Mouse (Mus musculus) embryonic stem cell, embryonic (primary cell): ENCODE results near the gene Trim63.

ENCODE experiments used
- CTCF ChIA-PET, 4 experiments: fragments of 300-600 bp in 2 of 4; fragments of 350-600 bp in 2 of 4; sonication (Branson Sonifier 250); formaldehyde crosslinking; loops; one replicate each; lab custom pipeline; 2022; ENCODE audit warnings: inconsistent platforms in 2 of 4; lab: Charles Lee
- POLR2A ChIA-PET, 4 experiments: fragments of 300-600 bp in 2 of 4; fragments of 350-600 bp in 2 of 4; sonication (Branson Sonifier 250); formaldehyde crosslinking; loops; one replicate each; lab custom pipeline; 2022; ENCODE audit warnings: antibody characterized with exemption in 4 of 4, inconsistent platforms in 1 of 4; lab: Charles Lee

The Trim63 gene

DNA sequence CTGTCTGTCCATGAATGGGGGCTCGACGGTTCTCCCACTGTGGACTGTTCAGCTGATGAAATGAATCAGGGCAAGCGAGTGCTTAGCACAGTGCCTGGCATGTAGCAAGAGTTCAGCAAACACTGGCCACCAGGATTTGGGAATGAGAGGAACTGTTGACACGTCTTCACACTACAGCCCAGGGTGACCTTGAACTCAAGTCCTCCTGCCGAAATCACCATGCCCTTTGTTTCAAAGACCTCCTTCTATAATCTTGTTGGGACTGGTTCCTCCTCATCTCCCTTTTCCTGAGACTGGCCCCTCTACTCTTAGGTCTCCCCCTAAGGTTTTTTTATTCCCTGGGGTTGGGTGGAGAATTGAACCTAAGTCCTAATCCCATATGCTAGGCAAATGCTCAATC is 2.6 kb upstream of the Trim63 start:
- CTCF ChIA-PET, result interaction anchor here (0.6 to 3.2 kb wide), 15 partner anchors 9 to 401 kb away, joined by 3 to 13 read pairs (median 4); partner anchors contain the start of gene Cep85 (in 1 of the 4)
- POLR2A ChIA-PET, result interaction anchor here in 3 of 4 experiments (0.9 to 6.4 kb wide), 9 partner anchors 10 to 66 kb away, joined by 3 to 44 read pairs (median 4); partner anchors contain the start of gene Pdik1l (in 1 of the 3)

- CTCF ChIA-PET, result interaction anchor here in 3 of 4 experiments (0.6 to 3.2 kb wide), 23 partner anchors 8 to 402 kb away, joined by 3 to 13 read pairs (median 3); partner anchors contain the start of genes Cep85 (in 2 of the 3) and Slc30a2 (in 1 of the 3)
Measured at GRCm38 (mm10) chr4:134312901-134313300, 2.0 kb upstream of the Trim63 start.

GRCm38 (mm10) chr4:134314081-134314655 is 752 bp upstream of the Trim63 start:
- POLR2A ChIA-PET, result interaction anchor here in 3 of 4 experiments (0.5 to 6.4 kb wide), 32 partner anchors 10 to 1737 kb away, joined by 3 to 47 read pairs (median 4); partner anchors contain the start of genes Cep85 (in 2 of the 3), Pafah2 (in 1 of the 3), Pdik1l (in 1 of the 3) and Sh3bgrl3 (in 1 of the 3)
- CTCF ChIA-PET, result interaction anchor here in 3 of 4 experiments (0.6 to 3.7 kb wide), 18 partner anchors 13 to 164 kb away, joined by 3 to 16 read pairs (median 4); partner anchors contain the start of gene Cep85 (in 1 of the 3)

More at GRCm38 (mm10) chr4:134312901-134313300, 2.0 kb upstream of the Trim63 start:
- POLR2A ChIA-PET, result interaction anchor here in 2 of 4 experiments (0.9 to 6.4 kb wide), 5 partner anchors 13 to 34 kb away, joined by 3 to 44 read pairs (median 6); partner anchors contain the start of gene Pdik1l (in 1 of the 2)

GRCm38 (mm10) chr4:134315470-134315869 is 550 bp downstream of the Trim63 start:
- POLR2A ChIA-PET, result interaction anchor here in 3 of 4 experiments (0.5 to 6.4 kb wide), 43 partner anchors 11 to 384 kb away, joined by 3 to 47 read pairs (median 5); partner anchors contain the start of genes Cep85 (in 2 of the 3), Pdik1l (in 2 of the 3), Slc30a2 (in 2 of the 3) and Aunip (in 1 of the 3)

DNA sequence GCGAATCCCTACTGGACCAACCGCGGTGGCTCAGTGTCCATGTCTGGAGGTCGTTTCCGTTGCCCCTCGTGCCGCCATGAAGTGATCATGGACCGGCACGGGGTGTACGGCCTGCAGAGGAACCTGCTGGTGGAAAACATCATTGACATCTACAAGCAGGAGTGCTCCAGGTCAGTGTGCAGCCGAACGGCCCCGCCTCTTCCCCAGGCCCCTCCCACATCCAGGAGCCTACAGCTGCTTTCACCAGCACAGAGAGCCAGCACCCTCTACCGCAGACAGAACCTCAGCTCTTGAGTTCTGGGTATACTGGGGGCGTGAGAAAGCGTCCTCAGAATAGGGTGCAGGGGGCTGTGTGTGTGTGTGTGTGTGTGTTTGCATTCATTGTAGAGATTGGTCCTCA is 1.5 kb downstream of the Trim63 start:
- ChIA-PET POLR2A (interaction anchor here (0.5 to 6.4 kb wide), 41 partner anchors 9 to 1246 kb away, joined by 3 to 47 read pairs (median 4); partner anchors contain the start of genes Slc30a2 (in 2 of the 4), Aunip (in 1 of the 4), Cep85 (in 1 of the 4) and Grrp1 (in 1 of the 4)), CTCF (interaction anchor here in 3 of 4 experiments (0.6 to 3.7 kb wide), 25 partner anchors 13 to 908 kb away, joined by 3 to 16 read pairs (median 3); partner anchors contain the start of genes Cep85 (in 1 of the 3), Pafah2 (in 1 of the 3) and Sh3bgrl3 (in 1 of the 3))

More at GRCm38 (mm10) chr4:134315470-134315869, 550 bp downstream of the Trim63 start:
- CTCF ChIA-PET, result interaction anchor here in 3 of 4 experiments (0.6 to 3.7 kb wide), 11 partner anchors 14 to 1236 kb away, joined by 3 to 16 read pairs (median 5); partner anchors contain the start of gene Pafah2 (in 1 of the 3)

- ChIA-PET CTCF (interaction anchor here in 2 of 4 experiments (1.2 to 1.3 kb wide), 2 partner anchors 27 to 38 kb away, joined by 3 to 4 read pairs; no protein-coding TSS in a partner anchor), POLR2A (interaction anchor here in 2 of 4 experiments (0.9 to 1.2 kb wide), 2 partner anchors 22 to 32 kb away, joined by 3 to 4 read pairs; no protein-coding TSS in a partner anchor)
Measured at GRCm38 (mm10) chr4:134319074-134319473, 4.2 kb downstream of the Trim63 start.

DNA sequence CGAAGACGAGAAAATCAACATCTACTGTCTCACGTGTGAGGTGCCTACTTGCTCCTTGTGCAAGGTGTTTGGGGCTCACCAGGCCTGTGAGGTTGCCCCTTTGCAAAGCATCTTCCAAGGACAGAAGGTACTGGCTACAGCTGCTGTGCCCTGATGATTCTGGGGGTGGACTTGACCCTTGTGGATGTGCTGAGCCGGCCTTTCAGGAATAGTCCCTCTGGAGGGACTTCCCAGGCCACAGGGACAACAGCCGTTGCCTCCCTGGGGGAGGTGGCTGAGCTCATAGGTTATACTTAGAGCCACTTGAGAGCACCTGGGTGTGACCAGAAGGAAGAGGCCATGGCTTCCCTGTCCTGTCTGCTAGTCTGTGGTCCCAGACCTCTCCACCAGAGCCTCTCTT is 4.8 kb downstream of the Trim63 start:
- POLR2A ChIA-PET, result interaction anchor here in 2 of 4 experiments (0.6 to 1.2 kb wide), 3 partner anchors 21 to 184 kb away, joined by 3 to 4 read pairs (median 3); no protein-coding TSS in a partner anchor
- CTCF ChIA-PET, result interaction anchor here in 2 of 4 experiments (1.2 to 1.3 kb wide), 2 partner anchors 28 to 37 kb away, joined by 3 to 4 read pairs; no protein-coding TSS in a partner anchor

GRCm38 (mm10) chr4:134321524-134321923 is 6.6 kb downstream of the Trim63 start:
- POLR2A ChIA-PET, result interaction anchor here in 3 of 4 experiments (0.6 to 3.0 kb wide), 8 partner anchors 15 to 579 kb away, joined by 3 to 11 read pairs (median 4); partner anchors contain the start of gene Slc30a2 (in 1 of the 3)
- CTCF ChIA-PET, result interaction anchor here in 3 of 4 experiments (0.6 to 2.6 kb wide), 15 partner anchors 9 to 881 kb away, joined by 3 to 8 read pairs (median 4); partner anchors contain the start of gene Pafah2 (in 1 of the 3)

GRCm38 (mm10) chr4:134324655-134325054 is 9.7 kb downstream of the Trim63 start:
- POLR2A ChIA-PET, result interaction anchor here in 1 of 4 experiments (0.6 kb wide), 1 partner anchor 156 kb away, joined by 10 read pairs; no protein-coding TSS in a partner anchor
- CTCF ChIA-PET, result interaction anchor here in 2 of 4 experiments (0.6 to 1.7 kb wide), 2 partner anchors 63 to 975 kb away, joined by 3 to 5 read pairs; no protein-coding TSS in a partner anchor

DNA sequence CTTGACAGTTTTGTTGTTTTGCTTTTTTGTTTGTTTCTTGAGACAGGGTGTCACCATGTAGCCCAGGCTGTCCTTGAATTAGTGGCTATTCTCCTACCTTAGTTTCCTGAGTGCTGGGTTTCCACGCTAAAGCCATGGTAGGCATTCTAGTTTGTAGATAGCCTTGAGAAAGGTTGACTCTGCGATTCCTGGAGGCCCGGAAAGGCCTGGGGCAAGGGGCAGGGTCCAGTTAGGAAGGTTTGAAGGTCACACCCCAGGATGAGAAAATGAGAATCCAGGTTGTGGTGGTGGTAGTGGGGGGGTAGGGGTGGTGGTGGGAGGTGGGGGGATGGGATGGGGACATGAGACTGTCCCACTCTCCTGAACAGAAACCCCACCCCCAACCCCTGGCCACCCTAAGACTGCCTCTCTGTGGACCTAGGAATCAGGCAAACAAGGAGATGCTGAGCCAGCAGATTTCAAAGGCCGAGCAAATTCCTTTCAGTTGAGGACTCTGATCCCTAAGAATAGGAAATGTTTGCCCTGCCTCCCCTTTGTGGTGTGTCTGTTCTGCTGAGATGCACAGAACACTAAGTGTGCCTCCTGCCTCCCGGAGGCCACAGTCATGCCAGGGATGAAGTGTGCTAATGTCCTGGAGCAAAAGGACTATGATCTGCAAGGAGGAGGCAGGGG is 12.1 kb downstream of the Trim63 start:
- CTCF ChIA-PET, result interaction anchor here (0.6 to 1.6 kb wide), 5 partner anchors 14 to 140 kb away, joined by 3 to 5 read pairs (median 3); partner anchors contain the start of gene Cep85 (in 1 of the 4)
- POLR2A ChIA-PET, result interaction anchor here (0.5 to 4.7 kb wide), 17 partner anchors 8 to 44 kb away, joined by 3 to 26 read pairs (median 4); partner anchors contain the start of genes Slc30a2 (in 2 of the 4) and Trim63 (in 1 of the 4)

- CTCF ChIA-PET, result interaction anchor here in 3 of 4 experiments (0.6 to 1.1 kb wide), 4 partner anchors 15 to 65 kb away, joined by 3 to 6 read pairs (median 4); no protein-coding TSS in a partner anchor
Measured at GRCm38 (mm10) chr4:134328151-134328550, 13.2 kb downstream of the Trim63 start.

GRCm38 (mm10) chr4:134328832-134329231 is 13.9 kb downstream of the Trim63 start:
- ChIA-PET POLR2A (interaction anchor here in 3 of 4 experiments (0.6 to 4.7 kb wide), 11 partner anchors 8 to 162 kb away, joined by 3 to 26 read pairs (median 3); partner anchors contain the start of gene Slc30a2 (in 1 of the 3)), CTCF (interaction anchor here in 2 of 4 experiments (0.5 to 0.6 kb wide), 2 partner anchors 61 to 64 kb away, joined by 3 to 5 read pairs; no protein-coding TSS in a partner anchor)

More at GRCm38 (mm10) chr4:134328151-134328550, 13.2 kb downstream of the Trim63 start:
- POLR2A ChIA-PET, result interaction anchor here in 3 of 4 experiments (0.6 to 4.7 kb wide), 17 partner anchors 9 to 162 kb away, joined by 3 to 26 read pairs (median 3); partner anchors contain the start of gene Slc30a2 (in 2 of the 3)

- POLR2A ChIA-PET, result interaction anchor here (1.0 to 4.7 kb wide), 15 partner anchors 9 to 62 kb away, joined by 3 to 26 read pairs (median 5); partner anchors contain the start of genes Slc30a2 (in 2 of the 4) and Trim63 (in 1 of the 4)
- CTCF ChIA-PET, result interaction anchor here in 3 of 4 experiments (0.9 to 1.2 kb wide), 5 partner anchors 8 to 140 kb away, joined by 3 to 5 read pairs (median 3); partner anchors contain the start of gene Slc30a2 (in 1 of the 3)
Measured at GRCm38 (mm10) chr4:134330281-134330680, 15.4 kb downstream of the Trim63 start.

DNA sequence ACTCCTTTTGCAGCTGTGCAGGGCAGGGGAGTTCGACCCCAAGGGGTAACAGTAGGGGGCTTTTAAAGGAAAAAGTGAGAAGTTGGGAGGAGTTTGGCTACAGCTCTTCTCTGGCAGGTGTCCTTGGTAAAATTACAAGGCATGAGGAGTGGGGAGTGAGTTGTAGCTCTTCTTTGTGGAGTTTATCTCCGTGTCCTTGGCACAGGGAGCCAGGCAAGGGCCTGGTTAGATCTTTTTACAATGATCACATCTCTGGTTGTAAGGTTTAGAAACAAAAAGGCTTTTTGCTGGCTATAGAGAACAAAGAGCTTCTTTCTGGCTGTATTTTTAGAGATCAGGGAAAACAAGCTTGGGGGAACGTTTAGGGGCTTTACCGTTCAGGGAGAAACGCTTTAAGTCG is 26.3 kb downstream of the Trim63 start:
- CTCF ChIA-PET, result interaction anchor here in 2 of 4 experiments (0.6 to 1.2 kb wide), 3 partner anchors 11 to 202 kb away, joined by 3 to 4 read pairs (median 3); no protein-coding TSS in a partner anchor

GRCm38 (mm10) chr4:134342213-134342779 is 27.4 kb downstream of the Trim63 start:
- CTCF ChIA-PET, result interaction anchor here in 3 of 4 experiments (0.6 to 4.3 kb wide), 7 partner anchors 13 to 201 kb away, joined by 3 to 21 read pairs (median 3); no protein-coding TSS in a partner anchor
- POLR2A ChIA-PET, result interaction anchor here in 3 of 4 experiments (0.6 to 6.3 kb wide), 23 partner anchors 10 to 451 kb away, joined by 3 to 61 read pairs (median 6); partner anchors contain the start of gene Trim63 (in 1 of the 3)

More for the DNA sequence above, 26.3 kb downstream of the Trim63 start:
- POLR2A ChIA-PET, result interaction anchor here in 3 of 4 experiments (0.7 to 3.2 kb wide), 8 partner anchors 9 to 984 kb away, joined by 3 to 26 read pairs (median 4); partner anchors contain the start of gene Trim63 (in 1 of the 3)
